Mouse (Mus musculus) heart, postnatal 0 days (tissue): ENCODE results near the gene Gtpbp1. TPM values are rescaled to one million over a fixed set of nuclear protein-coding genes. Genes with fewer than 3 reads are reported as not detected.

Source experiments
- ATAC-seq: fragments of 200-750 bp; cut with Nextera tagmentation; 2 replicates; pipeline ENCODE4 v1.8.0; 2017; ENCODE audit warnings: low read depth, moderate number of reproducible peaks, moderate library complexity; ENCODE audit not compliant: insufficient read depth
- DNase-seq: peaks from one replicate; pipeline ENCODE4 v3.0.0-alpha.2; 2016; ENCODE audit warnings: low spot score
- H3K27ac ChIP-seq: fragments of 300-500 bp; sonication (generic); 2 replicates; pipeline ENCODE4 v1.5.1; 2014; ENCODE audit warnings: low read depth, mild to moderate bottlenecking
- H3K27me3 ChIP-seq: fragments of 300-500 bp; sonication (generic); 2 replicates; pipeline ENCODE4 v1.6.1; 2014; ENCODE audit warnings: low read length, mixed read lengths; ENCODE audit not compliant: control insufficient read depth, insufficient read depth
- H3K36me3 ChIP-seq: fragments of 300-500 bp; sonication (generic); replicated peaks from 2 replicates; pipeline ENCODE4 v1.6.1; 2014; ENCODE audit warnings: low read length, mixed read lengths; ENCODE audit not compliant: control insufficient read depth, insufficient read depth
- H3K4me1 ChIP-seq: fragments of 300-500 bp; sonication (generic); 2 replicates; pipeline ENCODE4 v1.6.1; 2014; ENCODE audit warnings: antibody characterized with exemption; ENCODE audit not compliant: control insufficient read depth, insufficient read depth
- H3K4me2 ChIP-seq: fragments of 300-500 bp; sonication (generic); 2 replicates; pipeline ENCODE4 v1.6.1; 2014; ENCODE audit warnings: low read depth, mild to moderate bottlenecking, low read length, moderate library complexity
- H3K4me3 ChIP-seq: fragments of 300-500 bp; sonication (generic); 2 replicates; pipeline ENCODE4 v1.5.1; 2014; ENCODE audit warnings: low read depth, low read length
- H3K9ac ChIP-seq: fragments of 300-500 bp; sonication (generic); replicated peaks from 2 replicates; pipeline ENCODE4 v1.6.1; 2014; ENCODE audit warnings: low read depth, low read length, mixed read lengths
- H3K9me3 ChIP-seq: fragments of 300-500 bp; sonication (generic); replicated peaks from 2 replicates; pipeline ENCODE4 v1.6.1; 2016; ENCODE audit warnings: low read length; ENCODE audit not compliant: control insufficient read depth
- CTCF ChIP-seq: IDR thresholded peaks from 2 replicates; pipeline ENCODE4 v1.5.1; 2016; ENCODE audit warnings: antibody characterized with exemption, control low read depth, low read depth
- EP300 ChIP-seq: IDR thresholded peaks from 2 replicates; pipeline ENCODE4 v1.6.1; 2016; ENCODE audit warnings: antibody characterized with exemption, low read depth
- WGBS: fragments of 180-500 bp; shearing (Covaris S2); extraction: QIAGEN DNeasy Blood & Tissue Kit; methylation state at CpG from one replicate; pipeline ENCODE4 v1.1.7; 2014; 5-methylcytosine and 5-hydroxymethylcytosine counted together
- polyA plus RNA-seq: library from polyadenylated mRNA; unstranded; fragments of >200 nt; fragmentation: Nextera tagmentation; extraction: Ambion mirVana; gene quantifications from 2 replicates; pipeline ENCODE4 v1.2.1, GENCODE M21; 2015
- total RNA-seq: library from RNA; depleted of rRNA; stranded (reverse); fragments of >200 nt; gene quantifications from 2 replicates; pipeline ENCODE4 v1.2.3, GENCODE M21; 2014; ENCODE audit warnings: low replicate concordance

Gene Gtpbp1
- total and polyA plus RNA-seq, 2 experiments from 2014 or later = 20.6 to 39.9 TPM

DNA sequence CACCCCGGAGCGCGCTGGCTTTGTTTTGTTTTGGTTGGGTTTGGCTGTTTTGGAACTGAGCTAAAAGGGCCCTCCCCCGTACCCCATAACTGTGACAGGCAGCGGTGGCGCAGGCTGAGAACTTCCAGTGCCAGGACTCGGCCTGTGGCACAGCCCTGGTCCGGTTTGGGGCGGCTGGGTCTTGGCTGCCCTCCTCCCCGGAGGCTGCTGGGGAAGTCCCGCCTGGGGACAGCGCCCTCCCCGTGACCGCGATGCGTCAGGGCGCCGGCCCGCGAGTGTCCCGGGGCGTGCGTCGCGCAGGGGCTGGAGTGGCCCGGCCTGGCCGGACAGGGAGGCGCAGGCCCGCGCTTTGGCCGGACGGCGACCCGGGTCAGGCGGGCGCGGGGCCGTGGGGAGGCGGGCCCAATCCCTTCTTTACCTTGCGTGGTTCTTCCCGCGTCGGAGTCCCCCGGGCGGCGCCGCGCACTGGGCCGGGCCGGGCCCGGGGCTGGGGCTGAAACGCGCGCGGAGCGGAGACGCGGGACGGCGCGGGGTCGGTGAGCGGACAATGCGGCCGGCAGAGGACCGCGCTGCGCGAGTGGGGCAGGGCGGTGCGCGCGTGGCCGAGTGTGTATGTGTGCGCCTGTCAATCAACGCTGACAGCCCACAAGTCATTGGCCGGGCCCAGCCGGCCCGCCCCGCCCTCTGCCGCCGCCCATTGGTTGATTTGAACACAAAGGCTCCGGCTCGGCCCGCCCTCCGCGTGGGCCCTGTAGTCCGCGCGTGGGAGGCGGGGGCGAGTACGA is 51.5 kb downstream of the Gtpbp1 start, which contains the start of gene Sun2:
Gene Sun2 (minus strand): TSS at position 616 of the 785 bp plus-strand sequence.
- H3K4me1 ChIP-seq = peaks cover 33% of the 10 kb centered on the region
- no peaks in the 10 kb centered on the region for H3K27me3 ChIP-seq
- WGBS = under 1% methylated on average over 91 of the region's 93 CpGs
- no peaks in the 10 kb centered on the region for H3K9me3 ChIP-seq
- peak within 1 kb of the TSS; percentile 98 for H3K9ac ChIP-seq
- peak within 1 kb of the TSS; percentile 94 for H3K4me2 ChIP-seq
- H3K27ac ChIP-seq = peak within 1 kb of the TSS; percentile 98
- peaks cover 26% of the 10 kb centered on the region for H3K36me3 ChIP-seq
- TF ChIP-seq EP300 = peak; percentile 85
- peak; percentile 11; the same call in 1 of the 2 replicates for TF ChIP-seq CTCF
- H3K4me3 ChIP-seq = peak within 1 kb of the TSS; percentile 98
- DNase-seq (peak; percentile 87), ATAC-seq (peak; percentile 93)

DNA sequence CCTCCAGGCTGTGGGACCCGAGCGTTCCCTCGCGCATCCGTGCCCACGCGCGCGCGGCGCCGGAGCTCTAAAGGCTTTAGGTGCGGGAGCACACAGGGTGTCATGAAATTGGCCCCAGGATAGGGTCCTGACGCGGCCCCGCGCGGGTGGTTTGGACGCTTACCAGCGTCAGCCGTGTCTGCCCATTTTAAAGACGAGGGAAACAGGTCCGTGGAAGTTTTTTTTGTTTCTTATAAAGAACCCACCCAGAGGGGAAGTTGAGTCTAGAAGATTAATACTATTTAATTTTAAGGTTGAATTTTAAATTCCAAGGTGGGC is 52.0 kb downstream of the Gtpbp1 start:
- H3K4me3 ChIP-seq = peak overlapping the region; percentile 98
- H3K9me3 ChIP-seq = no peaks in the 10 kb centered on the region
- no peaks in the 10 kb centered on the region for H3K27me3 ChIP-seq
- DNase-seq = no peak
- H3K4me2 ChIP-seq = peak overlapping the region; percentile 94
- WGBS = under 1% methylated on average over 23 of the region's 23 CpGs
- H3K4me1 ChIP-seq = peaks cover 33% of the 10 kb centered on the region
- H3K36me3 ChIP-seq = peaks cover 21% of the 10 kb centered on the region
- H3K9ac ChIP-seq = peak overlapping the region; percentile 98
- no peak for ATAC-seq
- peak overlapping the region; percentile 98 for H3K27ac ChIP-seq
- TF ChIP-seq CTCF (no peak), EP300 (no peak)

DNA sequence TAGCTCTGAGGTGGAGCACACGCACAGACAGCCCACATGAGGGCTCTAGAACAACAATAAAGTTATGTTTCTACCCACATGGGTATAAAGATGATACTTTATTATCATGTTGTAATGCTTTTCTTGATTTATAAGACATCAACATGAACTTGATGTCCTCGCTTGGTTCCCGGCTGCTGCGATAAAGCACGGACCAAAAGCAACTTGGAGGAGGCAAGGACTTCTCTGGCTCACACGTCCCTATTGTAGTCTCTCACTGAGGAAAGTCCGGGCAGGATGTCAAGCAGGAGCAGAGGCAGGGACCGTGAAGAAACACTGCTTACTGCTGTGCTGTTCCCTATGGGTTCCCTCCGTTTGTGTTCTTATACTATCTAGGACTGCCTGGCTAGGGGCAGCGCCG is 53.4 kb downstream of the Gtpbp1 start:
- no peaks in the 10 kb centered on the region for H3K27me3 ChIP-seq
- no peak overlapping the region for H3K4me3 ChIP-seq
- H3K4me2 ChIP-seq = no peak overlapping the region
- TF ChIP-seq CTCF (no peak), EP300 (no peak)
- ATAC-seq = no peak
- peaks cover 7% of the 10 kb centered on the region; the same call in 1 of the 2 replicates for H3K36me3 ChIP-seq
- no peak for DNase-seq
- H3K4me1 ChIP-seq = peaks cover 29% of the 10 kb centered on the region
- no peak overlapping the region for H3K9ac ChIP-seq
- no peaks in the 10 kb centered on the region for H3K9me3 ChIP-seq
- WGBS = 86% methylated on average over 11 of the region's 11 CpGs
- no peak overlapping the region for H3K27ac ChIP-seq

DNA sequence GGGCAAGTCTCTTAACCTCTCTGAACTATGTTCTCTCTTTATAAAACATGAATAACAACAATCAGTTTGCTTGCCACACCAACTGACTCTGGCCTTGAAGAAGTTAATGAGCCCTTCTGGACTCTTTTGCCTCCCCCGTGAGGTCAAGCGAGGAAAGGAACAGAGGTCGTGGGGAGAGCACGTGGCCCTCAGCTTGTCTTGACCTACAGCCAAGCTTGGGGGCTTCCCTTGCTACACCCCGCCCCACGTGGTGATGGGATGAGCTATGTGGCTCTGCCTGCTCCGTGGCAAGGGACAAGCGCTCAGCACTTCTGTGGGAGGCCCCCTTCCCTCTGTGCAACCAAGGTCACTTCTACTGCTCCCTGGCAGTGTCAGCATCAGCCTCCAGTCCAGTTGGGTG is 54.1 kb downstream of the Gtpbp1 start:
- TF ChIP-seq EP300 (no peak), CTCF (no peak)
- Histone ChIP-seq H3K36me3 (no peaks in the 10 kb centered on the region; the same call in 1 of the 2 replicates), H3K4me2 (no peak overlapping the region), H3K9ac (no peak overlapping the region), H3K27ac (no peak overlapping the region), H3K9me3 (no peaks in the 10 kb centered on the region), H3K4me1 (peaks cover 21% of the 10 kb centered on the region), H3K4me3 (no peak overlapping the region), H3K27me3 (no peaks in the 10 kb centered on the region)
- WGBS = 55% methylated on average over 8 of the region's 8 CpGs
- DNase-seq = no peak
- no peak for ATAC-seq

DNA sequence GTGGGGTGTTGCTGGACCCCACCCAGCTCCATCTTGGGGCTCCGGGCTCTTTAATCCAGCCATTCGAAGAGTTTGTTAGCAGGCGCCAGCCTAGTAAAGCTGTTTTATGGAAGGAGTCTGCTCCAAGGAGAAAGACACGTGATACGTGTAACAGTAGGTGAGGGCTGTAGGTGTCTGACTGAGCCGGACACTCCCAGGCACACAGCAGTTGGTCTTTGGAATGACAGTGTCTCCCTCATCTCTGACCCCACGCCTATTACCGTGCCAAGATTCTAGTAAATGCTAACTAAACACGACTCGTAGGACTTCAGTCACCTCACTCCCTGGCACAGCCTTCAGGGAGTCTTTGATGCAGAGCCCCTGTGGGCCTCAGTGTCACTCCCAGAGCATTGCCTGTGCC is 54.7 kb downstream of the Gtpbp1 start:
- no peak for ATAC-seq
- no peak overlapping the region for H3K27ac ChIP-seq
- DNase-seq = no peak
- no peaks in the 10 kb centered on the region for H3K27me3 ChIP-seq
- H3K4me1 ChIP-seq = peaks cover 16% of the 10 kb centered on the region
- H3K9ac ChIP-seq = no peak overlapping the region
- no peaks in the 10 kb centered on the region; the same call in 1 of the 2 replicates for H3K36me3 ChIP-seq
- 84% methylated on average over 10 of the region's 10 CpGs for WGBS
- TF ChIP-seq EP300 (no peak), CTCF (no peak)
- H3K4me2 ChIP-seq = no peak overlapping the region
- H3K9me3 ChIP-seq = no peaks in the 10 kb centered on the region
- H3K4me3 ChIP-seq = no peak overlapping the region

DNA sequence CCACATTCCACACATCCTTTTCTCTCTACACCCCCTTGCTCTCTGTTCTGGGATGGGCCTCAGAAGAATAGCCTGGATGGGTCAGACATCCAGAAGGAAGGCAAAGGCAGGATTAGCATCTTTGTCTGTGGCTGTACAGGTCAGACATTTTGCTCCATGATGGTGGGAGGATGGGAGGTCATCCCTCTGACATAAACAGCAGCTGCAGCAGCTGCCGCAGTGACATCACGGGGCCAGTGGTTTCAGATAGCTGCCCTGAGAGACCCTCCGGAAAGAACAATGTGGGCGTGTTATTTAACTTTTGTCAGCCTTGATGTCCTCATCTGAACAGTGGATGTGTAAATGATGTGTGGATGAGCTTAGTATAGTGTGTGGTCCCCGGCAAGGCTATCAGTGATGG is 55.2 kb downstream of the Gtpbp1 start:
- Histone ChIP-seq H3K4me2 (no peak overlapping the region), H3K9me3 (no peaks in the 10 kb centered on the region), H3K9ac (no peak overlapping the region), H3K27me3 (no peaks in the 10 kb centered on the region), H3K27ac (no peak overlapping the region), H3K4me3 (no peak overlapping the region), H3K36me3 (no peaks in the 10 kb centered on the region; the same call in 1 of the 2 replicates), H3K4me1 (peaks cover 11% of the 10 kb centered on the region; the same call in 1 of the 2 replicates)
- 86% methylated on average over 5 of the region's 5 CpGs for WGBS
- no peak for TF ChIP-seq CTCF
- TF ChIP-seq EP300 = no peak
- ATAC-seq = no peak
- no peak for DNase-seq
